Mouse (Mus musculus): Measurements from ENCODE around the gene Iqschfp. TPM values are rescaled to one million over a fixed set of nuclear protein-coding genes. Genes with fewer than 3 reads are reported as not detected.
A peak's percentile ranks its signal among the peaks of the same experiment; 100 is the strongest.

Iqschfp gene
- total RNA-seq, 2 experiments from 2014 or later, result 15.2 to 17.4 TPM

DNA sequence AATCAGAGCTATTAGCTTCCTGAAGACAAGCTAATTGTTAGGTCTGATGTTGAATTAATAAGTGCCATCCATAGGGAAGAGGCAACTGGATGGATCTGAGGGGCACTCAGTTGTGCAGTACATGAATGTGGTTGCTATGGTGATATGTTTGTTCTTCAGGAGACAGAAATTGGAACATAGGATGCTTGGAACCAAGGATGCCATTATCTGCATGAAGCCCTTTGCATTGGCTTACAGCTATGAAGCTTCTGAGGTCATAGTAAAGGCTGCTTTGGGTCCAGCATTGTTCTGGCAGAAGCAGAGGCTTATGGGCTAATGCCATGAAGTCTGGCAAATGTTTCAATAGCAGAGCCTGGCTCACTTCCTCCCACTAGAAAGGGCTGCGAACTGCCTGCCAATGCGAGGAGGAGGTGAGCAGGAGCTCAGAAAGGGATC is 511.8 kb downstream of the Iqschfp start:
- intact Hi-C loops (cut with DNase I), result no loop called here
- peak; percentile 41 for DNase-seq

DNA sequence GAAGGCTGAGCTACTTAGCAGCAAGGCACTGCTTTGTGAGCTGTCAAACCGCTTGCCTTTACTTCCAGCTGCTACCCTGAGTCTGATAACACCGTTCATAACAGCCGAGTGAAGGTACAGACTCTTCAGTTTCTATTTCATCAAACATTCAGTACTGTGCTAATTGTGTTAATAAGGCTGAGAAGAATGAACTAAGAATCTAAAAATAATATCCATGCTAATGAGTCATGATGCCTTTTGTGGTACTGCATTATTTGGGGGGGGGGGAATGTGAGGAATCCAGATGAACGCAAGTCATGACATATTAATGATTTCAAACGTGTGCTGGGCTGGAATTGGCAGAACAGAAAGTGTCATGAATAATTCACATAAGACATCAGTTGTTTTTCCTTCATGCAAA is 513.7 kb downstream of the Iqschfp start:
- DNase-seq, result no peak
- intact Hi-C loops (cut with DNase I), result no loop called here

DNA sequence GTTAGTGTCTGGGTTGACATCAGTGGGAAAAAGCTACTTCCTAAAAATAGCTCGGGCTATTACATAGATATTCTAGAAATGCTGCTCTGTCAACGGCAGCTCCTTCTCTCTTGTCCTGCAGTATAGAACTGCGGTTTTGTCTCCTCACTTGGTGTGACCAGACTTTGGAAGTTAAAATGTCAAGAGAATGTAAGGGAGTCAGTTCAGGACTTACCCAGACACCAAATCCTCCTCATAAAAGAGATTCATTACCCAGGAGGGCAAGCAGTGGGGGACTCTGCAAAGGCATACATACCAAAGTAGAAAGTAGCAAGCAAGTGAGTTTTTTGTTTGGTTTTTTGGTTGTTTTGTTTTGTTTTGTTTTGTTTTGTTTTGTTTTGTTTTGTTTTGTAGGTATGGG is 520.2 kb downstream of the Iqschfp start:
- no peak for DNase-seq
- intact Hi-C loops (cut with DNase I), result no loop called here

DNA sequence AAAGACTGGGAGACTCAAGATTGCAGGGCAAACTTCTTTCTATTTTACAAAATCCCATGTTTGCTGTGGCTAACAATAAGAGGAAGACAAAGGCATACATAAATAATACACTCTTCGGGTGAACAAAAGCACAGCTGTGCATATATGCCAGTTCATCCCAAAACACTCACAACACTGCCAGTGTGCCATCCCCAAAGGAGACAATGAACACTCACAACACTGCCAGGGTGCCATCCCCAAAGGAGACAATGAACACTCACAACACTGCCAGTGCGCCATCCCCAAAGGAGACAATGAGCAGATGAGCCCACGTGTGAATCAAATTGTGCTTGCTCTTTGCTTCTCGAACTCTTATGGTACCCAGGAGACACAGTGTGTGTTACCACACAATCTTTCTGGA is 527.8 kb downstream of the Iqschfp start:
- intact Hi-C loops (cut with DNase I), result no loop called here
- no peak for DNase-seq

DNA sequence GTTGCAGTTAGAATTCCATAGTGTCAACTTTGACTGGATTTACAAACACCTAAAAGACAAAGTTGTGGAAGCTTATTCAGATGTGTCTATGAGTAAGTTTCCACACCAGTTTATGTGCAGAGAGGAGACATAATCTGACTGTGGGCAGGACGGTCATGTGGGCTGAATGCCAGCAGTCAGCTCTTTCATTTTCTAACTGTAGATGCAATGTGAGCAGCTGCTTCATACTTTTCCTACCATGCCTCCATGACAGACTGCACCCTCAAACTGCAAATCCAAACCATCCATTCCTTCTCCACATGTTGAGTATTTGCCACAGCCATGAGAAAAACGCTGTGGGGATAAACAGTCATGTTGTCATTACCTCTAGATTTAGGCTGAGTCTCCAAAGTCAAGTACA is 528.9 kb downstream of the Iqschfp start:
- DNase-seq, result peak; percentile 35
- intact Hi-C loops (cut with DNase I), result no loop called here

DNA sequence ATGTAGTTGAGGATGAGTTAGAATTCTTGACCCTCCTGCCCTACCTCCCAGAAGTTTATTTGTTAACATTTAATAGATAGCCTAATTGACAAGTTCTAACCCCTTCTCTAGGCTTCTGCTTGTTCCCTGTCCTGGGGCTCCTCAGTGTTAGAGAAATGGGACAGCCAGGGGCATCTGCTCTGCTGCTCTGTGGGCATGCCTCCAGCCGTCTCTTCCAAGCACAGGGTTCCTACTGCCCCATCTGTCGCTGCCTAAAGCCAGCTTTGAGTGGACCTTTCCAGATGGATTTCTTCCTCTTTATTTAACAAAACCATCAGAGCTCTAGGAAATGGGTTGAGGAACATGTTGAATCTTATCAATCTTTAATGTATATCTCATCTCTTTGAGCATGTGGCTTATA is 529.8 kb downstream of the Iqschfp start:
- DNase-seq, result peak; percentile 87

DNA sequence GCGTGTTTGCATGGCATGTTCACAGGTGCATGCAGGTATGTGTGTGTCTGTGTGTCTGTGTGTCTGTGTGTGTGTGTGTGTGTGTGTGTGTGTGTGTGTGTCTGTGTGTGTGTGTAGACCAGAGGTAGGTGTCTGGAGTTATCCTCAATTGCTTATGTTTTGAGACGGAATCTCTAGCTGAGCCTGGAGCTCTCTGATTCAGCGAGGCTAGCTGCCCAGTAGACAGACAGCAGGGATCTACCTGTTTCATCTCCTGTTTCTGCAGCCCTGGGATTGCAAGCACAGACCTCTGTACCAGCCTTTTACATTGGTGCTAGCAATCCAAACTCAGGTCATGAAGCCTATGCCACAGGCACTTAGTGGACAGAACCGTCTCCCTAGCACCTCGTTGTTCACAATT is 536.0 kb downstream of the Iqschfp start:
- no peak for DNase-seq
- intact Hi-C loops (cut with DNase I), result no loop called here

More for the DNA sequence above, 529.8 kb downstream of the Iqschfp start:
- intact Hi-C loops (cut with DNase I), result no loop called here

DNA sequence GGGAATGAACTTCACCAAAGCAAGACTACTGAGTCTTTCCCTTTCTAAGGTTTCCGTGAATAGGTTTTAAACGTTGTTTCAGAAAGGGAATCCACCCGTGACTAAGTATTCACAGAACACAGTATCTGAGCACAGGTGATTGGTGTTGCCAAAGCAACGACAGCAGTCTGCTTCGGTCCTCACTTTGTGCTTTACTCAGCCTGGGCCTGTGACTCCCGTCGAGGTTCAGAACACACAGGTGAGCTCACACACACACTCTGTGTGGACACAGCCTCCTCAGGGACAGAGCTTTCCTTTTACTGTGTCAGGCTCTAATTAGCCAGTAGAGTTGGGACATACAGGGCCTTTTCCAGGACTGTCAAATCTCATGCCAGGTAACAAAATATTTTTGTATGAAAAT is 542.4 kb downstream of the Iqschfp start:
- no peak for DNase-seq
- intact Hi-C loops (cut with DNase I), result no loop called here

DNA sequence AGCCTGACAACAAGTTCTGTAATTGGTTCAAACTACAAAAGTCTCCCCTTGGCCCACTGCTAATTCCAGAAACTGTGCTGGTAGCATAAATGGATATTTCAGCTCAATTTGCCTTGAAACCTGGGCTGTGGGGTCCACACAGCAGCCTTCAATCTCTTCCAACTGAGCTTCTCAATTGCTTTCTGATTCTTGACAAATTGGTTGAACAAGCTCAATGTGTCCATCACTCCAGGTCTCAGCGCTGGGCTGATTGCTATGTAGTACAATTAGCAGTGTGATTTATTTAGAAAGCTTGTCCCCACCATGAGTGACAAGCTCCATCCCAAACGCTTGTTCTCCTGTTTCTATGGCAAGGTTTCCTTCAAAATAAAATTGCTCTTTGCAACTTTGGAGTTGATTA is 542.9 kb downstream of the Iqschfp start:
- no peak for DNase-seq
- intact Hi-C loops (cut with DNase I), result no loop called here

DNA sequence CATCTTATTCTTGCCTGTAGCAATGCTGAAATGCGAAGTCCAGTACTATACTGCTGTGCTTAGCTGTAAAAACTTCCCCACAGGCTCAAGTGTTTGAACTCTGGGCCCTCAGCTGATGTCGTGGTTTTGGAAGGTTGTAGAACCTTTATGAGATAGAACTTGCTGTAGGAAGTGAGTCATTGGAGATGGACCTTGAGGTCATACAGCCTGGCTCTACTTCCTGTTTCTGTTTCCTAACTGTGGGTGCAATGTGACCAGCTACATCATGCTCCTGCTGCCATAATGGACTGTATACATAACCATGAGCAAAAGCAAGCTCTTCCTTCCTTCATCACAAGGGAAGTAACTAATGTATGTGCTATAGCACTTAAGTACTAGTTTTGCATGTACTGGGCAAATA is 556.4 kb downstream of the Iqschfp start:
- no peak for DNase-seq
- intact Hi-C loops (cut with DNase I), result no loop called here

DNA sequence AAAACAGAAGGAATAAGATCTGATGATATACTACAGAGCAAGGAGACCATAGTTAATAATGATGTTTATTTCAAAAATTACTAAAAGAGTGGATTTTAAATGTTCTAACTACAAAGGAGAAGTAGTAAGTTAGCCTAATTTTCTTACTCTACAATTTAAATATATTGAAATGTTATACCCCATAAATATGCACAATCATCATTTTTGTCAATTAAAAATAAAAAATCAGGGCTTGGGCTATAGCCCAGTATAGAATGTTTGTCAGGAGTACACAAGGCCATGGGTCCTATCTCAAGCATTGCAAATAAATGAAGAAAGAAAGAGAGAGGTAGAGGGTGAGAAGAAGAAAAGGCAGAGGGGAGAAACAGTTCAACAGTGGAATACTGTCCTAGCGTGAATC is 559.6 kb downstream of the Iqschfp start:
- intact Hi-C loops (cut with DNase I), result no loop called here
- no peak for DNase-seq

DNA sequence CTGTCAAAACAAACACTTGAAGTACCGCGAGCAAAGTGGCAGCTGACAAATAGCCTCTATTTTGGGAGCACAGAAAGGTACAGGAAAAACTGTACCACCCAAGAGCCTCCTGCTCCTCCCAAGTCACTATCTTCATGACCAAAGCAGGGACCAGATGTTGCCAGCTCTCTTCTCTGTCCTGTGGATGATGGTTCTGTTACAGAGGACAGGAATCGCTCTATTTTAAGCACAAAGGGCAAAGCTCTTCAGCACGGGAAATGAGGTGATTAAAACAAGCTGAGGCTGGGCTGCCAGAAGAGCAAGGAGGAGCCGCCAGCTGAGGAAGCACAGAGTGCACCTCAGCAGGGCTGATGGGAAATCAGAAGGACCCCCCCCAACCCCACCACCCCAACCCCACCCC is 561.2 kb downstream of the Iqschfp start:
- intact Hi-C loops (cut with DNase I), result no loop called here
- no peak for DNase-seq

DNA sequence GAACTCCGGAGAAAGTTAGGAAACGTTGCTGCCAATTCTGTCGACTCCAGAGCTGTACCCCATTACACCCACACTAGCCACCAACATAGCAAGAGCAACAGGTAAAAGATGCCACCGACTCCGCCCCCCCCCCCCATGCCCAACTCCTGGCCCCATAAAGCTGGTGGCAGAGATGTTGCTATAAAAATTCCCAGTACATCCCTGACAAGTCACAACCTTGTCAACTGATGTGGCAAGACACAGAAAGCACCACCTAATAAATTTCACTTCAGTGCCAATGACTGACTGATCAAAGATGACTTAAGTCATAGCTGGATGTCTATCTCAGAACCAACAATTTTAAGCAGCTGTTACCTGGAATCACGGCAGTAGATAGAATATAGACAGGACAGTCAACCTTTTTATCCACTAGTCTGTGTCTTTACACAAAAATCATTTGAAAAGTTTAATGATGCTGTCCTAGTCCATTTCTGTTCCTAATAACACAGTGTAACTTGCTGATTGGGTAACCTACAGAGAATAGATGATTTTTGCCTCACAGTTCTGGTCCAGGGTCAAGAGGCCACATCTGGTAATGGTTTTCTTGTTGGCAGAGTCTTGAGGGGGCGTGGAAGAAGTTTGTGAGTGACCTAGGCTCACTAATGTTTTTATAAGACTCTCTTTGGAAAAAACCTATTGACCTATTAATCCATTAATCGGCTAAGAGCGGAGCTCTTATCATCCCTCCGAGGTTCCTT is 561.9 kb downstream of the Iqschfp start:
- no peak for DNase-seq
- intact Hi-C loops (cut with DNase I), result no loop called here

DNA sequence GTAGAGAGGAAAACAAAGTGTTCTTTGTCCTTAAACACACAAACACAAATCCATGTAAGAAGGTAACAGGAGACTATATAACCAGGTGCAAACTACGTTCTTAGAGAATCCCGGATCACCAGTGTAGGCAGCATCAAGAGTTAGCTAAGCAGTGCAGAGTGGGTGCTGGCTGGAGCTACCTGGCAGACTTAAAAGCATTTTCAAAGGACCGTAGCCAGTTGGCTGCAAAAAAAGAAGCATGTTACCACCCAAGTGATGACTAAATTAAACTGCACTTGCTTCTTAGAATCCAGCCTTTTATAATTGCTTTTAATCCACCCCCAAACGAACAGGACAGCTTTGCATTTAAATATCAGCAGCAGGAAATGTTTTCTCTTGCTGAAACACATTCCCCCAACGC is 574.6 kb downstream of the Iqschfp start:
- no peak for DNase-seq
- intact Hi-C loops (cut with DNase I), result no loop called here

DNA sequence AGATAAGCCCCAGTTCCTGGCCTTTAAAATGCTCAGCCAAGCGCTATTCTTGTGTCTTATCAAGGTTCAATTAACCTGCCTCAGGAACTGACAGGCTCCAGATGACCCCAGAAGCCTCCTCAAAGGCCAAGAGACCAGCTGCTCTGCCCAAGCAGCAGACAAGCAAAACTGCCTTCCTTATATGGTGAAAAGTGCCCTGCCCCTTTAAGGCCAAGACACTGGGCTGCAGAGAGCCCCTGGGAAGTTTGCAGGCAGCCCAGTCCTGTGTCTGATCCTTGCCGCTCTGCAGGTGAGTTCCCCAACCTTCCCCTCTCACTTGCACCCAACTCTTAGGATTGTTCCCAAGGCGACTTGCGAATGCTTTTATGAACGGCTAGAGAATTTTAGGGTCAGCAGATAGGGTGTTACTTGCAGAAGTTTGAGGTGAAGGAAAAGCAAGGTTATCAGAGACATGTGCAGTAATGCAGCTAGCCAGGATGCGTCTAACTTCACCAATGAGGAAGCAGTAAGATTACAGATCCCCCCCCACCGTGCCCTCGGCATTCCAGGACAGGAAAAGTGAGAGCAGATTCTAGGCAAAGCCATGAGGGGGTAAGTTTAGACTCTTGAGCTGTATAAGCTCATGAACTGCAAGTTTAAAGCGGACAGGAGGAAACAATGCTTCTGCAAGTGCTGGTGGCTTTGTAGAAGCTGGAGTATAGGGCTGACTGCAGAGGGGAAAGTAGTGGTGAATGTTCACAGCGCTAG is 576.1 kb downstream of the Iqschfp start:
- intact Hi-C loops (cut with DNase I), result no loop called here
- DNase-seq, result no peak

DNA sequence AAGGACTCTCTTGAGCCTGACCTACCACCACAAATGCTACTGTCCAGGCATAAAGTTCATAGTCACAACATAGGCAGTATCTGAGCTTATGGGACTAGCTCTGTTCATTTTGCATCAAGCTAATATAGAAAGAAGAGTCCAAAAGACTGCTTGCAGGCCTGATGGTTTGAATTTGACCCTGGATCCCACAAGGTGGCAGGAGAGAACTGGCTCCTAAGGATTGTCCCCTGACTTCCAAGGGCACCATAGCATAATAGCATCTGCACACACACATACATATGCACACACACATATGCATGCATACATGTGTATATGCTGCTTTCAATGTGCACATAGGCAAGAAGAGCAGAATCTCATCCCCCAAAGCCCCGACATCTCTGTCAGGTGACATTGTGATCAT is 577.6 kb downstream of the Iqschfp start:
- intact Hi-C loops (cut with DNase I), result no loop called here

DNA sequence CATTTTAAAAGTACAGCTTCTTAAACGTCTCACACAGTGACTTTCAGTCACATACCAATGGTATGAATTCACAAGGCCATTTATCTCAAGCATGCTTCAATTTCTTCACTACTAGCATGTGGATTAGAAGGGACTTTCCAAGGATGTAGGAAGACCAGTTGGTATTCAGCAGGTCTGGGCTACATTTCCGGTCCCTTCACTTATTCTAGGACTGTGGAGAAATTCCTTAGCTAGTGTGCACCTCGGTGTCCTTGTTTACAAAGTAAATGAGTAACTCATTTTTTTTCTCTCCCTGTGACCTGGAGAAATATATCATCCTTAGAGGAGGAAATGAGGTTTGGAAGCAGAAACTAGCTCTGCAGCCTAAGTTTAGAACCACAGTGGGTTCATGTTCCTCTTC is 578.0 kb downstream of the Iqschfp start:
- no peak for DNase-seq
- intact Hi-C loops (cut with DNase I), result no loop called here

More for the DNA sequence above, 577.6 kb downstream of the Iqschfp start:
- no peak for DNase-seq

DNA sequence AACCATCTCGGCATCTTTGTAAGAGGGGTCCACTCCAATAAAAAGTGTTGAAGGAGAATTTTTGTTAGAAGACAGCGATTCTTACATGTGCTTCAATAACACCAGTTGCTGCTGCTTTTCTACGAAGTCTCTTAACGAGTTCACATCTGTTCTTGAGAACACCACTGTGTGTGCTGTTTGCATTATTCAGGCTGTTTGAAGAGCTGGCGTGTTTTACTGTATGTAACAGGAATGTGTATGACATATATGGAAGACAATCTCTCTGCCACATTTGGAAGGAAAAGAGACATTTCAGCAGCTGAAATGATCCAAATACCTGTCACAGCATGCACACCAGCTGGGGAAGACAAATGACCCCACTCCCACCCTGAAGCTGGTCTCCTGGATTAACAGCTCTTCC is 578.6 kb downstream of the Iqschfp start:
- DNase-seq, result no peak
- intact Hi-C loops (cut with DNase I), result no loop called here

DNA sequence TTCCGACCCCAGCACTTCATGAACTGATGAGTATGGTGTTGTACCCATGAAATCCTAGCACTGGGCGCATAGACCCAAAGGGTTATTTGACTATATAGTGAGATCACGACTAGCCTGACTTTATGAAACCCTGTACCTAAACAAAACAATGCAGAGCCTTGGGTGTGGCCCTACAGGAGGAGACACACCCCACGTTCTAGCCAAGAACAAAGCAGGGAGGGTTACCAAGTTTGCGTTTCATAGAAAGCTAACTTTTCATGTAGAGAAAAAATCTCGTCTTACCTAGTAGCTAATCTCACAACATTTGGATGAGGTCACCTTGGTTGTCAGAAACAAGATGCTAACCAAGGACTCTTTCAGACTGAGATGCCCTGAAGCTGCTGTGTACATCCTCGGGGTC is 584.3 kb downstream of the Iqschfp start:
- intact Hi-C loops (cut with DNase I), result no loop called here
- no peak for DNase-seq

DNA sequence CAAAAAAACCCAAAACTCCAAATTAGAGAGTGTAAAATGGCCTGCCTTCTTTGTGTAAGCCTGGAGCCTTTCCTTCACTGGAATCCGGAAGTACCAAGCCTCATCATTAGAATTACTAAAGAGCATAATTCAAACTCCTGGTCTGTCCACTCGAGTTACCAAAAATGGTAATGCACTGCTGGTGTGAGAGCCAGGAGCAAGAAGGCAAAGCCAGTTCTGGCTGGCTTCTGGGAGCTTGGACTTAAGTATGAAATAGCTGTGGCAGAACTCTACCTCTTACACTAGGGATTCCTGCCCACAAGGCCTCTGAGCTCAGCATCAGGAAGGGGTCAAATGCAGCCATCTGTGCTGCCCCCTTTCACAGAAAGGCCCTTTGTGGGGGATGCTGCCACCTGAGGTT is 585.4 kb downstream of the Iqschfp start:
- intact Hi-C loops (cut with DNase I), result no loop called here
- no peak for DNase-seq

DNA sequence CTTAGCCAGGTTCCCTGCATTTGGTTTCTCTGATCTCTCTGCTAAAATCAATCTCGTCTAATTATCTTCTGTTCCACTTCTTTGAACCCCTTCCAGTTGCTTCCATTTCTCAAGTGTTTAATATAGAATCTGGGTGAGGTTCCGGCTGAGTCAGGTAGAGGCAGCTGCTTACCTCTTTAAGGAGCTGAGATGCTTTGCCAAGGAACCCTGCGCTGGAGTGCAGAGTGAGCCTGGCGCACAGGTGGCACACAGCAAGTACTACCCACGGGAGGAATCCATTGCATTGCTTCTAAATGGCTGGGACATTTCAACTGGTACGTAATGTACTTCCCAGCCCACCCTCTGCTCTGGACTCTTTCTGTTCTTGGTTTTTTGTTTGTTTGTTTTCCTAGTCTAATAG is 587.2 kb downstream of the Iqschfp start:
- intact Hi-C loops (cut with DNase I), result no loop called here
- no peak for DNase-seq

DNA sequence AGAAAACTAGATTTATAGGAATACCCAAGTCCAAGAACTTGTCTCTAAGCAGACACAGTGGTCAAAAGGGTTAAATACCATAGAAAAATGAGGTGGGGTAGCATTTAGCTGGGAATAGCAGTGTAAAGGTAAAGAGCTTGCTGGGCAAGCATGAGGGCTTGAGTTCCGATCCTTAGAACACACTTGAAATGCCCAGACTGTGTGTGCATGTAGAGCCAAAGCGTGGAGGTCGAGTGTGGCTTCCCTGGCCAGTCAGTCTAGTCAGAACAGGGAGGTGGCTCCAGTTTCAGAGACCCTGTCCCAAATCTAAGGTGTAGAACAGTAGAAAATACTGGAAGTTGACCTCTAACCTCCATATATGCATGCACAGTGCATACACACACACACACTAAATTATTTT is 591.5 kb downstream of the Iqschfp start:
- intact Hi-C loops (cut with DNase I), result no loop called here
- no peak for DNase-seq
